Mouse (Mus musculus): ENCODE data around the gene Pcx.

DNA sequence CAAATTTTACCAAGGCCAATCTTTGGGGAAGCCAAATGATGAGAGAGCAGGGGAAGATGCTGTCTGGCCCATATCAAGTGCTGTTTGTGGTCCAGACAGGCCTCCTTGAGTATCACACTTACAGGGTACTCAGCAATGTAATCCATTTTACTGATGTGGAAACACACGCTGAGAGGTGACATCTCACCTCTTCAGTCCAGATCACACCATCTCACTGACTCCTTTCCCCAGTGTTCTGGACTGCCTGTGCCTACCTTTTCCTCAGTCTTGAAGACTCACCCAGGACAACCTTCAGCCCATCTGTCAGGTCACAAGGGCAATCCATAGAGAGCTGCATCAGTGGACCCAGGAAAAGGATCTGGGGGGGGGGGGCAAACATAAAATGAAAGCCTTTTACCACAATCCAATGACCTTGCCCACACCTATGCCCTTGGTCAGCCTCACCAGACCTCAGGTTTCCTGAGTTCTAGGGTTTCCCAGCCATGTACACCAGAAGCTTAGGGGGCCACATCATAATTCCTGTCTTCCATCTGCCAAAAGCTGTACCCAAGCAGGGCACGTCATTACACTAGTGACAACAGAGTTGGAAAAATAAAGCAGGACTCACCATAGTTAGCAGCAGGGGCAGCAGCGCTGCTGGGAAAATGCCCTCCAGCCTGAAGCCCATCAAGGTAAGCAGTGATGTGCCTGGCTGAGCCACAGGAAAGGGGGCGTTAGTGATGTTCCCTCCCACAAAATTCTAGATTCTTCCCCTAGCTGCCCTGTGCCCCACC lies 114.3 kb downstream of the Pcx start:
- TF ChIP-seq CTCF (IDR thresholded peaks at IDR 0.05; ENCODE audit: low read depth) (no peak), EP300 (optimal IDR thresholded peaks at IDR 0.05) (no peak)

All from stomach, postnatal 0 days (tissue).